In genomic region chr17:35024261-35024660, GRCm38 (mm10) we compare ENCODE assay signal across 14 mouse cellular contexts. TPM values are rescaled to one million over a fixed set of nuclear protein-coding genes. Genes with fewer than 3 reads are reported as not detected.
A peak's percentile ranks its signal among the peaks of the same experiment; 100 is the strongest.
DNase-seq lines count a peak whose midpoint lies in the region; ATAC-seq lines count a peak whose summit lies in the region.
"Had no signal": no experiment of that assay in that cellular context is flagged by ENCODE, and none has a peak within 500 bp of the region (broad histone marks: within the 10 kb centered on the region; RNA-seq: fewer than 3 reads in every experiment).

No protein-coding gene starts in this region.

- H3K4me1 ChIP-seq in heart, embryonic 15.5 days (replicated peaks), result peaks cover 39% of the 10 kb centered on the region

- no peaks in the 10 kb centered on the region for H3K27me3 ChIP-seq in heart, embryonic 15.5 days
- H3K27me3 ChIP-seq: lung, embryonic 15.5 days had no signal

- no peak overlapping the region for H3K4me3 ChIP-seq in heart, embryonic 15.5 days
- H3K4me3 ChIP-seq: lung, embryonic 15.5 days had no signal

- peak overlapping the region; percentile 12; the same call in 1 of the 2 replicates for H3K9ac ChIP-seq in heart, embryonic 15.5 days
- H3K9ac ChIP-seq: lung, embryonic 15.5 days had no signal

- H3K36me3 ChIP-seq in heart, embryonic 15.5 days, result no peaks in the 10 kb centered on the region
- H3K36me3 ChIP-seq: lung, embryonic 15.5 days had no signal

- DNase-seq in cerebellum, postnatal 25 days, result peak; percentile 9 to 13
- DNase-seq in cerebellum, postnatal 10 days, result no peak
- no peak for DNase-seq in heart, adult 9 months (ENCODE audit: low spot score in 2 of 2)
- DNase-seq in spleen, postnatal 4 days (ENCODE audit: low spot score in 2 of 2), result peak; percentile 20 to 67
- no peak for DNase-seq in spleen, postnatal 36 days (ENCODE audit: low spot score in 2 of 2)
- DNase-seq in left cerebral cortex, adult 8-10 months (ENCODE audit: low spot score in 2 of 2), result no peak
- DNase-seq: cerebellum, adult 8-10 months; kidney, postnatal 14 days; right cerebral cortex, postnatal 14 days; thymus, postnatal 14 days had no signal

- H3K4me2 ChIP-seq in heart, embryonic 15.5 days, result no peak overlapping the region
- H3K4me2 ChIP-seq: lung, embryonic 15.5 days had no signal

- H3K9me3 ChIP-seq in heart, embryonic 15.5 days (replicated peaks), result no peaks in the 10 kb centered on the region
- H3K9me3 ChIP-seq: lung, embryonic 15.5 days had no signal

- 62% methylated on average over 13 of the region's 13 CpGs for WGBS in heart, embryonic 15.5 days

- 0 out of 2 replicates have a peak overlapping the region, but pooled peaks have one; percentile 28 for H3K27ac ChIP-seq in heart, embryonic 15.5 days
- H3K27ac ChIP-seq: lung, embryonic 15.5 days had no signal

- ATAC-seq in heart, embryonic 15.5 days (replicated peaks; ENCODE audit: insufficient number of reproducible peaks, insufficient read depth, low FRiP score, low read depth), result no peak
- no peak for ATAC-seq in erythroid progenitor cell, adult 5-6 weeks (replicated peaks; ENCODE audit: low FRiP score, poor library complexity, severe bottlenecking)
- ATAC-seq: inflammation-experienced regulatory T-cells, adult 6 months had no signal

RNA-seq across cellular contexts. Expression of gene Sapcd1, which starts 3.6 kb away (rescaled TPM):
- polyA plus RNA-seq in heart, embryonic 15.5 days (2015; fragmentation: Nextera tagmentation; extraction: Ambion mirVana), result 1.4 and 2.8 TPM in 2 replicates
- under 1 TPM in 2 of 4 experiments, not detected in 2; 0.59 to 0.67 TPM for total RNA-seq in left cerebral cortex, adult 8-10 months (2022)
- total RNA-seq in erythroid progenitor cell, adult 5-6 weeks (2015; ENCODE audit: low replicate concordance), result 1.7 and 10.8 TPM in 2 replicates
- 1.4 TPM in 1 of 2 replicates, not detected in the other for total RNA-seq in erythroid progenitor cell, adult 5-6 weeks (2017; ENCODE audit: low replicate concordance)

RNA-seq across cellular contexts. Expression of gene Vwa7, which starts 7.9 kb away (rescaled TPM):
- polyA plus RNA-seq in heart, embryonic 15.5 days (2015; fragmentation: Nextera tagmentation; extraction: Ambion mirVana), result 0.24 and 0.31 TPM in 2 replicates
- 1 to 10 TPM in 3 of 4 experiments, under 1 TPM in 1; 0.95 to 1.5 (median 1.3) TPM for total RNA-seq in left cerebral cortex, adult 8-10 months (2022)
- not detected in 2 replicates for total RNA-seq in erythroid progenitor cell, adult 5-6 weeks (2015; ENCODE audit: low replicate concordance)
- 0.39 and 0.53 TPM in 2 replicates for total RNA-seq in erythroid progenitor cell, adult 5-6 weeks (2017; ENCODE audit: low replicate concordance)

RNA-seq across cellular contexts. Expression of gene Msh5, which starts 22.3 kb away (rescaled TPM):
- polyA plus RNA-seq in heart, embryonic 15.5 days (2015; fragmentation: Nextera tagmentation; extraction: Ambion mirVana), result 2.7 and 3.8 TPM in 2 replicates
- total RNA-seq in left cerebral cortex, adult 8-10 months (2022), result 1 to 10 TPM in 1 of 4 experiments, under 1 TPM in 2, not detected in 1; 0.34 to 1.2 (median 0.78) TPM
- total RNA-seq in erythroid progenitor cell, adult 5-6 weeks (2015; ENCODE audit: low replicate concordance), result 36.9 and 39.6 TPM in 2 replicates
- 27.3 and 50.9 TPM in 2 replicates for total RNA-seq in erythroid progenitor cell, adult 5-6 weeks (2017; ENCODE audit: low replicate concordance)

RNA-seq across cellular contexts. Expression of gene Vars, which starts 23.5 kb away (rescaled TPM):
- 43.0 and 89.7 TPM in 2 replicates for polyA plus RNA-seq in heart, embryonic 15.5 days (2015; fragmentation: Nextera tagmentation; extraction: Ambion mirVana)
- 10 to 100 TPM; 43.5 to 53.0 (median 48.2) TPM for total RNA-seq in left cerebral cortex, adult 8-10 months (2022)
- 156 and 173 TPM in 2 replicates for total RNA-seq in erythroid progenitor cell, adult 5-6 weeks (2015; ENCODE audit: low replicate concordance)
- total RNA-seq in erythroid progenitor cell, adult 5-6 weeks (2017; ENCODE audit: low replicate concordance), result 144 and 198 TPM in 2 replicates

RNA-seq across cellular contexts. Expression of gene Clic1, which starts 25.5 kb away (rescaled TPM):
- 307 and 332 TPM in 2 replicates for polyA plus RNA-seq in heart, embryonic 15.5 days (2015; fragmentation: Nextera tagmentation; extraction: Ambion mirVana)
- total RNA-seq in left cerebral cortex, adult 8-10 months (2022), result 10 to 100 TPM; 10.2 to 18.3 (median 11.8) TPM
- 91.0 and 110 TPM in 2 replicates for total RNA-seq in erythroid progenitor cell, adult 5-6 weeks (2015; ENCODE audit: low replicate concordance)
- 68.3 and 95.5 TPM in 2 replicates for total RNA-seq in erythroid progenitor cell, adult 5-6 weeks (2017; ENCODE audit: low replicate concordance)

Comparison
In these comparisons a context has a peak if more than half of its experiments do, and no peak if none do; other contexts are left out.
1. DNase-seq: peak in cerebellum, postnatal 25 days (2 of 2) and spleen, postnatal 4 days (2 of 2); none in cerebellum, postnatal 10 days (0 of 2), heart, adult 9 months (0 of 2), spleen, postnatal 36 days (0 of 2) and left cerebral cortex, adult 8-10 months (0 of 2).
2. RNA of gene Msh5, which starts 22.3 kb away (total RNA-seq): 27.3 to 50.9 TPM in erythroid progenitor cell, adult 5-6 weeks; 0.34 to 1.2 TPM in left cerebral cortex, adult 8-10 months; every median in the first group is over 10 times any median in the second.